Mouse (Mus musculus): ENCODE results near the gene Tgfbr2. TPM values are rescaled to one million over a fixed set of nuclear protein-coding genes. Genes with fewer than 3 reads are reported as not detected.

Gene Tgfbr2
- polyA plus RNA-seq, 1 experiment from 2014 or later = 8.5 TPM

DNA sequence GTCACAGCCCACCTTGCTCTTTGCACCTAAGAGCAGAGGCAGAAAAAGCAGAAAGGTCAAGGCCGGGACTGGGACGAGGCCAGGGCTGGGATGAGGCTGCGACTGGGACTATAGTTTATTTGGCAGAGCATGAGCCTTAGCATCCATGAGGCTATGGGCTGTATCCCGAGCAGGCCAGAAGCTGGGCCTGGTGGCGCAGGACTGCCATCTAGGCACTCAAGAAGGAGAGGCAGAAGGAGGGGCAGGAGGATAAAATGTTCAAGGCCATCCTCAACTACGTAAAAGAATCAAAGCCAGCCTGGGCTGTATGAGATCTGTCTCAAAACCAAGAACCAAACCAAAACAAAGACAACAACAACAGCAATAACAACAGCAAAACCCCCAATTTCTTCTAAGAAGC lies 52.6 kb downstream of the Tgfbr2 start:
- no peak overlapping the region for H3K9ac ChIP-seq
- H3K4me1 ChIP-seq = 0 out of 2 replicates have a peak, but pooled peaks cover 3% of the 10 kb centered on the region
- H3K4me2 ChIP-seq = no peak overlapping the region
- H3K36me3 ChIP-seq (replicated peaks) = no peaks in the 10 kb centered on the region
- 85% methylated on average over 6 of the region's 6 CpGs for WGBS
- ATAC-seq (replicated peaks) = no peak
- no peaks in the 10 kb centered on the region for H3K27me3 ChIP-seq (replicated peaks)
- H3K9me3 ChIP-seq = no peaks in the 10 kb centered on the region
- no peak overlapping the region for H3K4me3 ChIP-seq
- no peak overlapping the region for H3K27ac ChIP-seq

DNA sequence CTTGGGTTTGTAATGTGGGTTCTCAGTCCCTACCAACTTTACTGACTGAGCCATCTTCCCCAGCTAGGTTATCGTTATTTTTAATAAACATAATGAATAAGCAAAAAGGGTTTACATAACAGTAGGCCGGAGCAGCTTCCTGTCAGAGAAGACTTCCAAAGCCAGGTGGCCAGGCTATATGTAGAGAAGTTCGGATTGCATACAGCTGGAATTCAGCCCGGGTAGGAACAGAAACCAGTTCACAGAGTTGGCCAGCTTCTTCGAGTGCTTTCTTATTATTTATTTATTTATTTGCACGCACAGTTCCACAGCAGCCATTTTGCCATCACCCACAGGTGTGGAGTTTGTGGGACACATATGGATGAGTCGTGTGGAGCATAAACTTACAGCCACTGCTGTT lies 53.7 kb downstream of the Tgfbr2 start:
- no peaks in the 10 kb centered on the region for H3K36me3 ChIP-seq (replicated peaks)
- H3K4me2 ChIP-seq = no peak overlapping the region
- H3K9me3 ChIP-seq = no peaks in the 10 kb centered on the region
- no peak for ATAC-seq (replicated peaks)
- no peaks in the 10 kb centered on the region for H3K27me3 ChIP-seq (replicated peaks)
- H3K9ac ChIP-seq = no peak overlapping the region
- 89% methylated on average over 7 of the region's 7 CpGs for WGBS
- H3K4me1 ChIP-seq = no peaks in the 10 kb centered on the region
- no peak overlapping the region for H3K27ac ChIP-seq
- no peak overlapping the region for H3K4me3 ChIP-seq

DNA sequence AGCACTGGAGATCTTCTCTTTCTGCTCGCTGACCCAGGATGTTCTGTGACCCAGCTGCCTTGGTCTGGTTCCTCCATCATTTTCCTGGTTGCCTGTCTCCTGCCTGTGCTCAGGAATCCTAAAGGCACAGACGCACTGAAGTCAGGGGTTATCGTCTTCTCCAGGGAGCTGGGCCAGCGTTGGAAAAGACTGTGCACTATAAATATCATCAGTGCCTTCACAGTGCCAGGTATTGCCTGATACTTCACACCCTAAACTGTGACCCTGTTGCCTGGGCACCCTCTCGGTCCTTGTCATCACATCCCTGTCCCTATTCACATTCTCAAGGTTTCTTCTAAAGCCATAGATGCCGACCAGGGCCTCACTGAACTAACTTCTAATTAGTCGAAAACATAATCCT lies 55.2 kb downstream of the Tgfbr2 start:
- Histone ChIP-seq H3K4me3 (no peak overlapping the region), H3K27ac (no peak overlapping the region), H3K9me3 (no peaks in the 10 kb centered on the region), H3K4me1 (no peaks in the 10 kb centered on the region), H3K9ac (no peak overlapping the region), H3K36me3 (replicated peaks) (no peaks in the 10 kb centered on the region), H3K4me2 (no peak overlapping the region), H3K27me3 (replicated peaks) (no peaks in the 10 kb centered on the region)
- ATAC-seq (replicated peaks) = no peak
- WGBS = 84% methylated on average over 7 of the region's 7 CpGs

DNA sequence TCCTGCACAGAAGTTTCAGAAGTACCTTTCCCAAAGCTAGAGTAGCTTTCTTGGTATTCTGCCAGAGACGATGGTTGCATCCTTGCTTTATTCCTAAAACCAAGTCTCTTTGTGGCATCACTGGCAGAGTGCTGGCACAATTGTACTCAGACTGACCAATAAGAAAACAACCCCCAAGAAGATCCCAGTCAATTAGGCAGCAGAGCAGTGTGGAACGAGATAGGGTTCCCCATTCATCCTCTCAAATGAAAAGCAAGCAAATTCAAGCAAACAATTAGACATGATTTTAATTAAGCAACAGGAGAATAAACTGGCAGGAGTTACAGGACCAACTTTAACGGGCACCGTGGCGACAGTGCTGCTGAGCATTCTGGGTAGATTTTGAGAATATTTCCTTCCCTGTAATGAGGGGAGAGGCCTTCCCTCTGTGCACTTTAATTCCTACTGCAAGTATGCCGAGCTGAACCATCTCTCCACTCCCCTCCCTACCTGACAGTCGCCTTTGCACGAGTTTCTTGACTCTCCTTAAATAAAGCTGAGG lies 56.8 kb downstream of the Tgfbr2 start:
- ATAC-seq (replicated peaks) = no peak
- H3K27me3 ChIP-seq (replicated peaks) = no peaks in the 10 kb centered on the region
- H3K9me3 ChIP-seq = no peaks in the 10 kb centered on the region
- H3K36me3 ChIP-seq (replicated peaks) = no peaks in the 10 kb centered on the region
- no peak overlapping the region for H3K9ac ChIP-seq
- no peak overlapping the region for H3K4me3 ChIP-seq
- no peaks in the 10 kb centered on the region for H3K4me1 ChIP-seq
- WGBS = 56% methylated on average over 8 of the region's 8 CpGs
- no peak overlapping the region for H3K27ac ChIP-seq
- no peak overlapping the region for H3K4me2 ChIP-seq

DNA sequence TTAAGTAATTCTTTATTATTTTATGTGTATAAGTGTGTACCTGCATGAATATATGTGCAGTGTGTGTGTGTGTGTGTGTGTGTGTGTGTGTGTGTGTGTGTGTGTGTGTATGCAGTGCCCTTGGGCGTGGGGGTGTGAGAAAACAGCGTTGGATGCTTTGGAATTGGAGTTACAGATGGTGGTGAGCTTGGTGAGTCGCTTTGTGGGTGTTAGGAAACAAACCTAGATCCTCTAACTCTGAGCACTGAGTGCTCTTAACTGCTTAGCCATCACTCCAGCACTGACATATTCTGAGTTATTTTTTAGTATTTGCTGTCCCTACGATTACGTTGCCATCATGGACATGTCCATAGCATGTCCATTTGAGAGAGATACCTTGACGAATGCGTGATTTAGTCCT lies 59.3 kb downstream of the Tgfbr2 start:
- H3K36me3 ChIP-seq (replicated peaks) = no peaks in the 10 kb centered on the region
- no peak for ATAC-seq (replicated peaks)
- WGBS = 88% methylated on average over 7 of the region's 7 CpGs

DNA sequence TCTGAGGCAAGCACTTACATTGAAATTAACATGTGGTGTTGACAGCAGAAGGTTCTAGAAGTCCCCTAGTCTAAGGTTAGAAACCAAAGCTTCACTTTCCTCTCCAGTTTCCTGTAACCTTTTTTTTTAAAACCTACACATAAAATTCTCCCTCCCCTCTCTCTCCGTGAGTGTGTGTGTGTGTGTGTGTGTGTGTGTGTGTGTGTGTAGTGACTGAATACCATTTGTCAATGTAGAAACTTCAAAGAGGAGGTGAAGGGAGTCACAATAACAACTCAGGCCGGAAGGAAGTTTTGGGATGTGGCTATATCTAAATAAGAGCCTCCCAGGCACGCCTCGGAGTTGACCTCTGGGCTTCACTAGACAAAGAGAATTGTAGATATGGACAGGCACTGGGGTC lies 60.8 kb downstream of the Tgfbr2 start:
- no peak for ATAC-seq (replicated peaks)
- no peaks in the 10 kb centered on the region for H3K36me3 ChIP-seq (replicated peaks)
- no peaks in the 10 kb centered on the region for H3K9me3 ChIP-seq
- no peak overlapping the region for H3K4me2 ChIP-seq
- H3K4me3 ChIP-seq = no peak overlapping the region
- WGBS = 75% methylated on average over 4 of the region's 4 CpGs
- H3K4me1 ChIP-seq = no peaks in the 10 kb centered on the region
- H3K9ac ChIP-seq = no peak overlapping the region
- H3K27ac ChIP-seq = no peak overlapping the region
- no peaks in the 10 kb centered on the region for H3K27me3 ChIP-seq (replicated peaks)

More for the DNA sequence above, 59.3 kb downstream of the Tgfbr2 start:
- no peak overlapping the region for H3K4me3 ChIP-seq
- no peaks in the 10 kb centered on the region for H3K27me3 ChIP-seq (replicated peaks)
- no peaks in the 10 kb centered on the region for H3K4me1 ChIP-seq
- no peak overlapping the region for H3K4me2 ChIP-seq
- no peaks in the 10 kb centered on the region for H3K9me3 ChIP-seq
- H3K9ac ChIP-seq = no peak overlapping the region
- no peak overlapping the region for H3K27ac ChIP-seq

DNA sequence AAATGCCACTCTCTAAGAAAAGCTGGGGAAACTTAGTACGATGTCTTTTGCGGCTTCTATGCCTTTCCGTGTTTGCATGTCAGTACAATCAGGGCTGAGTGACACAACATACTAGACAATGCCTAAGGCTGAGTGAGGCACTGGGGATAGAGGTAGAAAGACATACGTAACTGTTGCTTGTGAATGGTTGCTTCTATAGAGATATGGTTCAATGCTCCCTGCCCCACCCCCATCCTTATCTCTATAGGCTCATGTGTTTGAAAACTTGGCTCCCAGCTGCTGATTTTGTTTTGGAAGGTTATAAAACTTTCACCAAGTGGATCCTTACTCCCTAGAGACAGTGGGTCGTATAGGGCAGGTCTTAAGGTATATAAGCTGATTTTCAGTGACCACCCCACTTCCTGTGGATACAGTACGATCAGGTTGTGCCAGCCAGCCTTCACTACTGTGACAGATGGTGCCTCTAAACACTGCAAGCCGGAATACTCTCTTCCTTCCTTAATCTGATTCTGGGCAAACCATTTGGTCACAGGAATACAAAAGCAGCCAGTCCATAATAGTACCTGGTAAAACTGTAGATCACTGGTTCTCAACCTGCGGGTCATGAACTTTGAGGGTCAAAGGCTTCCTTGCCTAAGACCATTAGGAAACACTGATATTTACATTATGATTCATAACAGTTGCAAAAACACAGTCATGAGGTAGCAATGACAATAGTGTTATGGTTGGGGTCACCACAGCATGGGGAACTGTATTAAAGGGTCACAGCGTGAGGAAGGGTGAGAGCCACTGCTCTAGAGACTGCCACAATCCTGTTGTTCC lies 63.8 kb downstream of the Tgfbr2 start:
- WGBS = 86% methylated on average over 9 of the region's 9 CpGs
- no peaks in the 10 kb centered on the region for H3K27me3 ChIP-seq (replicated peaks)
- H3K27ac ChIP-seq = no peak overlapping the region
- no peaks in the 10 kb centered on the region for H3K36me3 ChIP-seq (replicated peaks)
- no peak for ATAC-seq (replicated peaks)
- no peak overlapping the region for H3K4me2 ChIP-seq
- H3K4me3 ChIP-seq = no peak overlapping the region
- H3K9ac ChIP-seq = no peak overlapping the region
- H3K9me3 ChIP-seq = no peaks in the 10 kb centered on the region
- no peaks in the 10 kb centered on the region for H3K4me1 ChIP-seq

DNA sequence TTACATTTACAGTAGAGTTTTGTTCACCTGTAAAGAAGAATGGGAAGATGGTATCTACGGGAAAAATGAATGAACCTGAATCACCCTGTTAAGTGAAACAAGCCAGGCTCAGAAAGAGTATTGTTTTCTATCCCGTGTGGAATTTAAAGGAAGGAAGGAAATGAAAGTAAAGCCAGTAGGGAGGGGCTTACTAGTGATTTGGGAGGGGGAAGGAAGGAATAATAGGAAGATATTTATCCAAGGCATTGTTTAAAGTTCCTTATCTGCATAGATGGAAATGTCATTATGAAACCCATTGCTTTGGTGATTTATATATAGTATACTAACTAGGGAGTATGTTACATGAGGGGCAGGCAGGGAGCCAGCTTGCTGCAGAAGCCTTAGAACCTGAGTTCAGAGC lies 66.4 kb downstream of the Tgfbr2 start:
- 84% methylated on average over 2 of the region's 2 CpGs for WGBS
- H3K27me3 ChIP-seq (replicated peaks) = no peaks in the 10 kb centered on the region
- H3K9me3 ChIP-seq = no peaks in the 10 kb centered on the region
- no peak overlapping the region for H3K4me2 ChIP-seq
- ATAC-seq (replicated peaks) = no peak
- no peak overlapping the region for H3K27ac ChIP-seq
- no peak overlapping the region for H3K4me3 ChIP-seq
- no peak overlapping the region for H3K9ac ChIP-seq
- H3K4me1 ChIP-seq = no peaks in the 10 kb centered on the region
- H3K36me3 ChIP-seq (replicated peaks) = no peaks in the 10 kb centered on the region

DNA sequence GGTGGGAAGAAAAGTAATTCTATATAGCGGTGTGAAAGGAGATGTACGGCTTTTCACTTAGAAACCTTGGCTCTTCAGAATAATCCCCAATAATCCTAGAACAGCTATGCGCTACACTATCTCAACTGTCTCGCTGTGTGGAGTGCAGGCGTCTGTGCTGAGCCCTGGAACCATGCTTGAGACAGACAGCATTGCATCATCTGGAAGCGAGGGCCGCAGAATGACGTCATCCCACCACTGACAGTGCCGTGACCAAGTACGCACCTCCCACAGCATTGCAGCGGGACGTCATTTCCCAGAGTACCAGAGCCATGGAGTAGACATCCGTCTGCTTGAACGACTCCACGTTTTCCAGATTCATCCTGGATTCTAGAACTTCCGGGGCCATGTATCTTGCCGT lies 70.4 kb downstream of the Tgfbr2 start:
- 92% methylated on average over 17 of the region's 17 CpGs for WGBS
- Histone ChIP-seq H3K27ac (no peak overlapping the region), H3K4me3 (no peak overlapping the region), H3K9ac (no peak overlapping the region), H3K4me1 (no peaks in the 10 kb centered on the region), H3K9me3 (no peaks in the 10 kb centered on the region), H3K27me3 (replicated peaks) (no peaks in the 10 kb centered on the region), H3K36me3 (replicated peaks) (no peaks in the 10 kb centered on the region), H3K4me2 (no peak overlapping the region)
- ATAC-seq (replicated peaks) = no peak

DNA sequence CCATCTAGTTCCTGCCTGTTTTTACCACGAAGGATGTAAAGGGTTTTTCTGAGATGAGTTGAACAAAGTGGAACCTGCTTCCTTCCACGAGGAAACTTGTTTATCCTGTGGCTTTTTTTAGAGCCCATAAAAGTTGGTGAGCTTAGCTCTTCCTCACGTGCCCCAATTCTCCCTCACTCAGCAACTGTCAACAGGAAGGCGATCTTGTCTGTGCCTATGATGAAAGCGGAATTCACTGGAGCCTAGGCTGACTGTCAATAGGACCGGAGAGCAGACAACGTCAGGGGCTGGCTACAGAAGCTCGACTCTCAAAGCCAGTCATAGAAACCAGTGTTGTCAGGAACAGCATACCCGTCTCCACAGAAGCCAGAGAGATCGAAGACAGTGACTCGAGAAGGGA lies 73.3 kb downstream of the Tgfbr2 start:
- ATAC-seq (replicated peaks) = no peak
- no peaks in the 10 kb centered on the region for H3K27me3 ChIP-seq (replicated peaks)
- H3K4me2 ChIP-seq = no peak overlapping the region
- no peaks in the 10 kb centered on the region for H3K36me3 ChIP-seq (replicated peaks)
- H3K27ac ChIP-seq = no peak overlapping the region
- no peak overlapping the region for H3K9ac ChIP-seq
- no peaks in the 10 kb centered on the region for H3K9me3 ChIP-seq
- H3K4me1 ChIP-seq = 0 out of 2 replicates have a peak, but pooled peaks cover 5% of the 10 kb centered on the region
- no peak overlapping the region for H3K4me3 ChIP-seq
- 85% methylated on average over 11 of the region's 11 CpGs for WGBS

DNA sequence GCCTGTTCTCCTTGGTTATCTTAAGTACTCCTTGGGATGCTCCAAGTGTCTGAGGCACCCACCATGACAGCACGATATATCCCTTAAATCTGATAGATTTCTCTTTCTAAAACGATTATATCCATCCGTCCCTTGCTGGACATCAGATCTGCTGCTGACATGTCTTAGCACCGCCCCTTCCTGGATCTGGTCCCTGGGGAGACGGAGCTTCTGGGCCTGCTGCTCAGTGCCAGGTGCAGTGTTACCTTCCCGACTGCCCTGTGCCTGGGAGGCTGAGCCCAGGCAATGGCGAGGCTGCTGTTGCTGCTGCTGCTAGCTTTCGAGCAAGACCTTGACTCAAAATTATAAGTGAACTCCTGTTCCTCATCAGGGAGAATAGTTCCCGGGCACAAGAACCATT lies 75.1 kb downstream of the Tgfbr2 start:
- 89% methylated on average over 9 of the region's 9 CpGs for WGBS
- Histone ChIP-seq H3K27ac (no peak overlapping the region), H3K4me1 (0 out of 2 replicates have a peak, but pooled peaks cover 5% of the 10 kb centered on the region), H3K36me3 (replicated peaks) (no peaks in the 10 kb centered on the region), H3K4me2 (no peak overlapping the region), H3K9ac (no peak overlapping the region), H3K9me3 (no peaks in the 10 kb centered on the region), H3K4me3 (no peak overlapping the region), H3K27me3 (replicated peaks) (no peaks in the 10 kb centered on the region)
- no peak for ATAC-seq (replicated peaks)

DNA sequence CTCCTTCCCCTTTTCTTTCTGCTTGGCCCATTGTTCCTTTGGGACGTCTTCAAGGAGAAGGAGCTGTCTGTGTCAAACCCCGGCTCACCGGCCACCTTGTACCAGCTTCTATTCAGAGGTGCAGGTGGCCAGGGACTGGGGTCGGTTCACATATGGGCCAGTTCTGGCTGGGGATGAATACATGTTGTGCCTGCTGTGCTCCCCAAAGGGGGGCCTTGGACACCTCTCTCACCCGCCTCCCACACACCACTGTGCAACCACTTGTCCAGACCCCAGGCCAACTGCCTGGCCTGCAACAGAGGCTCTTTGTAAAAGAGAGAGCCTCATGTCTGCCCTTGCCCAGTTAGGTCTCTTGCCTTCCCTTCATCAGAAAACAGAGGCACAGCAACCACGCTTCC lies 75.6 kb downstream of the Tgfbr2 start:
- 0 out of 2 replicates have a peak, but pooled peaks cover 5% of the 10 kb centered on the region for H3K4me1 ChIP-seq
- WGBS = 78% methylated on average over 6 of the region's 6 CpGs
- H3K4me3 ChIP-seq = no peak overlapping the region
- no peaks in the 10 kb centered on the region for H3K9me3 ChIP-seq
- no peaks in the 10 kb centered on the region for H3K27me3 ChIP-seq (replicated peaks)
- ATAC-seq (replicated peaks) = no peak
- H3K4me2 ChIP-seq = no peak overlapping the region
- no peak overlapping the region for H3K9ac ChIP-seq
- H3K27ac ChIP-seq = no peak overlapping the region
- H3K36me3 ChIP-seq (replicated peaks) = no peaks in the 10 kb centered on the region
